Mouse (Mus musculus) ES-Bruce4 (cell line): Measurements from ENCODE around the gene Cracr2b. TPM values are rescaled to one million over a fixed set of nuclear protein-coding genes. Genes with fewer than 3 reads are reported as not detected.
"Not testable (repeated sequence)": the region's sequence is repeated elsewhere in the genome, so short reads cannot be mapped to it uniquely, and the experiment has no call there.

Experiments
- H3K27ac ChIP-seq: 2 replicates; pipeline ENCODE4 v1.5.1; 2012; ENCODE audit warnings: low read length, inconsistent platforms; ENCODE audit not compliant: insufficient read depth
- H3K27me3 ChIP-seq: 2 replicates; pipeline ENCODE4 v1.6.1; 2012; ENCODE audit warnings: mild to moderate bottlenecking, low read length, inconsistent platforms; ENCODE audit not compliant: control insufficient read depth, poor library complexity, insufficient read depth, severe bottlenecking
- H3K36me3 ChIP-seq: 2 replicates; pipeline ENCODE4 v1.6.1; 2012; ENCODE audit warnings: inconsistent platforms, mild to moderate bottlenecking, low read length, moderate library complexity; ENCODE audit not compliant: control insufficient read depth, poor library complexity, insufficient read depth, severe bottlenecking
- H3K4me1 ChIP-seq: one replicate; pipeline ENCODE4 v1.8.1; 2011; ENCODE audit warnings: low read length; ENCODE audit not compliant: control insufficient read depth, insufficient read depth
- H3K4me3 ChIP-seq: 2 replicates; pipeline ENCODE4 v1.5.1; 2011; ENCODE audit warnings: low read depth, mild to moderate bottlenecking, low read length
- H3K9ac ChIP-seq: 2 replicates; pipeline ENCODE4 v1.6.1; 2012; ENCODE audit warnings: low read depth, mild to moderate bottlenecking, inconsistent platforms; ENCODE audit not compliant: poor library complexity, severe bottlenecking
- H3K9me3 ChIP-seq: replicated peaks from 2 replicates; pipeline ENCODE4 v1.6.1; 2012; ENCODE audit warnings: mild to moderate bottlenecking, low read length, inconsistent platforms; ENCODE audit not compliant: control insufficient read depth, poor library complexity, insufficient read depth, severe bottlenecking
- CTCF ChIP-seq: IDR thresholded peaks from one replicate; pipeline ENCODE4 v1.8.1; 2011; ENCODE audit warnings: low read depth, low read length
- EP300 ChIP-seq: IDR thresholded peaks from 2 replicates; pipeline ENCODE4 v1.6.1; 2011; ENCODE audit warnings: low read depth, low read length; ENCODE audit not compliant: insufficient read depth
- POLR2A ChIP-seq: IDR thresholded peaks from one replicate; pipeline ENCODE4 v1.8.1; 2011; ENCODE audit warnings: low read length; ENCODE audit not compliant: insufficient read depth
- polyA plus RNA-seq: library from polyadenylated mRNA; stranded (reverse); fragments of >200 nt; gene quantifications from 2 replicates; pipeline ENCODE4 v1.2.4, GENCODE M21; 2011; ENCODE audit warnings: low read depth; ENCODE audit not compliant: missing spikeins, insufficient read depth, insufficient read length

Cracr2b gene
- polyA plus RNA-seq, 1 experiment, result 13.5 TPM

DNA sequence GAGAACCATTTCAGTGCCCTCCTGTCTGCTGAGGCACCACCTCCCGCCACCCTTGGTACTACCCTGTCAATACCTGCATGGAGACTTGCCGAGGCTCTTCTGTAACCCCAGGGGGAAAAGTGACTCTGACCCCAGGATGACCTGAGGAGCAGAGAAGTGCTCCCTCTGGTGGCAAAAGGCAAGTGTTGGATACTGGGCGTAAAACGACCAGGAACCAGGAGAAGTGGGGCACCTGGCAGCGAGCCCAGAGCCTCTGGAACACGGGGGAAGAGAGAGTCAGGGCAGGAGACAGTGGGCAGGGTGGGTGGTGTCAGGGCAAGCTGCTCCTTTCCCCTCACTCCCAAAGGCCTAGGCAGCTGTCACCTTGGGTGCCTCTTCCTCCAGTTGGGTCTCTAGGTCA lies 20.3 kb upstream of the Cracr2b start:
- no peaks in the 10 kb centered on the region for H3K9me3 ChIP-seq
- H3K36me3 ChIP-seq, result peaks cover 36% of the 10 kb centered on the region
- no peak for TF ChIP-seq EP300
- no peak for TF ChIP-seq POLR2A
- peak; percentile 79 for TF ChIP-seq CTCF
- H3K27me3 ChIP-seq, result no peaks in the 10 kb centered on the region
- no peak overlapping the region for H3K27ac ChIP-seq
- H3K4me3 ChIP-seq, result no peak overlapping the region
- H3K9ac ChIP-seq, result no peak overlapping the region
- H3K4me1 ChIP-seq, result peaks cover 2% of the 10 kb centered on the region

DNA sequence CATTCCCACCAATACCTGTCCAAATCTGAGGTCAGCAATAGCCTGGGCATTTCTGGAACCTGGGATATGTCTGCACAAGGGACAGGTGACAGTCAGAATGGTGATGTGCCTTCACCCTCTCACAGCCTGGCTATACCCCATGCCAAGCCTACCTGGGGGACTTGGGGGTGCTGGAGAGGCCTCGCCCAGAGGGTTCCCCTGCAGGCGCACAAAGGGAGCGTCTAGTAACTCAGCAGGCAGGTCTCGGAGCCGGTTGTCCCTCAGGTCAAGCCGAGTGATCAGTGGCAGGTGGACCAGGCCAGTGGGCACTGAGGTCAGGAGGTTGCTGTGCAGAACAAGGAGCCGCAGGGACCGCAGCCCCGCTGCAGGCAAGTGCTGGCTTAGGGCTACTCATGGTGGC lies 19.4 kb upstream of the Cracr2b start:
- Histone ChIP-seq H3K36me3 (peaks cover 36% of the 10 kb centered on the region), H3K4me3 (no peak overlapping the region), H3K27ac (no peak overlapping the region), H3K4me1 (no peaks in the 10 kb centered on the region), H3K9ac (no peak overlapping the region), H3K27me3 (no peaks in the 10 kb centered on the region), H3K9me3 (no peaks in the 10 kb centered on the region)
- TF ChIP-seq CTCF (no peak), EP300 (no peak), POLR2A (no peak)

DNA sequence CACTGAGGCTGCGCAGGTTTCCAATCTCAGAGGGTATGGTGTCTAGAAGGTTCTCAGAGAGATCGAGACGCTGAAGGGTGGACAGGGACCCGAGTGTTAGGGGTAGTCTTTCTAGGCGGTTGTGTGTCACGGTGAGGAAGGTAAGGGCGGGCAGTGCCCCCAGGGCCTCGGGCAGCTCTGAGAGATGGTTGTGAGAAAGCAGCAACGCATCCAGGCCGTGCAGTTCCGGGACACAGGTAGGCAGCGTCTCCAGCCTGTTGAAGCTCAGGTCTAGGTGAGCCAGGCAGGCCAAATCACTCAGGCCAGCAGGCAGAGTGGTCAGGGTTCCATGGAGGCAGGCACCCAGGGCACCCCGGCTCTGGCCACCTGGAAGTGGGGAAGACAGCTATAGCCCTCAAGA lies 18.7 kb upstream of the Cracr2b start:
- Histone ChIP-seq H3K4me1 (no peaks in the 10 kb centered on the region), H3K36me3 (peaks cover 36% of the 10 kb centered on the region), H3K9ac (peak overlapping the region; percentile 90), H3K9me3 (no peaks in the 10 kb centered on the region), H3K4me3 (peak overlapping the region; percentile 93), H3K27ac (no peak overlapping the region), H3K27me3 (no peaks in the 10 kb centered on the region)
- TF ChIP-seq EP300, result no peak
- no peak for TF ChIP-seq POLR2A
- no peak for TF ChIP-seq CTCF

DNA sequence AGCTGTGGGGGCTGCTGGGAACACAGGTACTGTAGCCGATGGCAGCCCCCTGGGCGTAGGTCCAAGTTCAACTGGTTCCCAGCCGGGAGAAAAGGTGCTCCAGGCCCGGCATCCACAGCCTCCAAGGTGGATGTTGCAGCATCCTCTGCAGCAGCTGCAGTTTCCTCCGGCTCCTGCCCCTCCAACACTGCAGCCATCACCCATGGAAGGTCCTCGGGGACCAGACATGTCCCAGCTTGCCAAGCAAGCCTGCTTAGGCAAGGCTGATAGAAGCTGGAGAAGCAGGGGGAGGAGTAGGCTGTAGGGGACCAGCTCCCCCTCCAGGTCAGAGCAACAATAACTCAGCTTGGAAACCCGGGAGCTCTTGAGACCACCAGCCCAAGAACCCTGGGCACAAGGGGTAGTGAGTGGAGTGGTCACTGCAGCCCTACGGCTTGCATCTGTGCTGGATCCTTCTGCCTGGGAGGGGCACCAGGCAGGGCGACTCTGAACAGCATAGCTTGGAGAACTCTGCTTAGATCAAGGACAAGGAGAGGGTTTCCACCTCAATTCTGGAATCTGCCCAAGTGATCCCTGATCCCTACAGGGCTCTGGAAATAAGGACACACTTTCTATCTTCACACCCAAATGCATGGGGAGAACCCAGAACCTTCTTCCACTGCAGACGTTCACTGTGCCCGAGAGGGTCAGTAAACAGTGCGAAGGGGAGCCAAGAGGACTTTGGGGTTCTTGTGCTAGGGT lies 17.6 kb upstream of the Cracr2b start:
- peak; percentile 41; the same call in 1 of the 2 replicates for TF ChIP-seq EP300
- no peak for TF ChIP-seq POLR2A
- TF ChIP-seq CTCF, result peak; percentile 56
- H3K36me3 ChIP-seq, result peaks cover 37% of the 10 kb centered on the region
- peak overlapping the region; percentile 90 for H3K9ac ChIP-seq
- H3K4me3 ChIP-seq, result peak overlapping the region; percentile 93
- H3K27ac ChIP-seq, result peak overlapping the region; percentile 64
- H3K9me3 ChIP-seq, result no peaks in the 10 kb centered on the region
- no peaks in the 10 kb centered on the region for H3K4me1 ChIP-seq
- H3K27me3 ChIP-seq, result no peaks in the 10 kb centered on the region

DNA sequence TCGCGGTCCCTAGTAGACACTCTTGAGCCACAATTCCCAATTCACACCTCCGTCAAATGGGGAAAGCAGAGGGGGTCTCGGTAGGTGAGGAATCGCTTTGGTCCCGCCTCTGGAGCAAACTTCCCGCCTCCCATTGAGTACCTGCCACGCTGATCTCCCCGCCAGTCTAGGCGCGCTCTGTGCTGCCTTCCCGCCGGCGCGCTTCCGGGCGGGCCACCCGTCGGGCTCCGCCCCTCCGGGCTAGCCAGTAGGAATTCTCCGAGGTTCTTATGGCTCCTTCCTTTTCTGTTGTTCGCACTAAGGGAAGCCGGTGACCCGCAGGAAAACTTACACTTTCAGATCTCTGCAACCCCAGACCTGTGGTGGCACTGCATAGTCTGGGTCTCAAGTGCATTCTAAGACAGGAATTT lies 17.1 kb upstream of the Cracr2b start, which contains the start of gene Pidd1:
Gene Pidd1, minus strand, starts transcription at position 198 of the 410 bp plus-strand sequence.
- peak within 1 kb of the TSS; percentile 90 for H3K9ac ChIP-seq
- TF ChIP-seq POLR2A (no peak), CTCF (no peak), EP300 (no peak)
- no peaks in the 10 kb centered on the region for H3K9me3 ChIP-seq
- peaks cover 37% of the 10 kb centered on the region for H3K36me3 ChIP-seq
- H3K4me3 ChIP-seq, result peak within 1 kb of the TSS; percentile 93
- H3K4me1 ChIP-seq, result no peaks in the 10 kb centered on the region
- no peaks in the 10 kb centered on the region for H3K27me3 ChIP-seq
- H3K27ac ChIP-seq, result peak within 1 kb of the TSS; percentile 64

DNA sequence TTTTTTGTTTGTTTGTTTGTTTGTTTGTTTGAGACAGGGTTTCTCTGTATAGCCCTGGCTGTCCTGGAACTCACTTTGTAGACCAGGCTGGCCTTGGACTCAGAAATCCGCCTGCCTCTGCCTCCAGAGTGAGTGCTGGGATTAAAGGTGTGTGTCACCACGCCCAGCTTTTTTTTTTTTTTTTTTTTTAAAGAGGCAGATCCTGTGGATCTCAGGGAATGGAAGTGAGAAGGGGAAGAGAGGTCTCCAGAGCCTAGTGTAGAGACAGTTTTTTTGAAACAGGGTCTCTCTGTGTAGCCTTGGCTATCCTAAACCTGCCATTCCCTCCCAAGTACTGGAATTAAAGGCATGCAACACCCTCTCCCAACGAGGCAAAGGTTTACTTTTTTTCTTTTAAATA lies 14.5 kb upstream of the Cracr2b start:
- Histone ChIP-seq H3K36me3 (peaks cover 43% of the 10 kb centered on the region), H3K9ac (peak overlapping the region; percentile 89), H3K27ac (0 out of 2 replicates have a peak overlapping the region, but pooled peaks have one; percentile 51)
- H3K9me3 ChIP-seq, H3K4me1 ChIP-seq, H3K4me3 ChIP-seq, H3K27me3 ChIP-seq: not testable (repeated sequence)
